Mouse (Mus musculus) liver, embryonic 15.5 days (tissue): Measurements from ENCODE around the gene Amz2. TPM values are rescaled to one million over a fixed set of nuclear protein-coding genes. Genes with fewer than 3 reads are reported as not detected.

Experiments used
- ATAC-seq: fragments of 200-750 bp; cut with Nextera tagmentation; 2 replicates; pipeline ENCODE4 v1.8.0; 2017; ENCODE audit warnings: moderate number of reproducible peaks, mild to moderate bottlenecking, moderate library complexity; ENCODE audit not compliant: insufficient read depth
- H3K27ac ChIP-seq: fragments of 300-500 bp; sonication (generic); replicated peaks from 2 replicates; pipeline ENCODE4 v1.5.1; 2015; ENCODE audit warnings: mild to moderate bottlenecking, inconsistent platforms
- H3K27me3 ChIP-seq: fragments of 300-500 bp; sonication (generic); 2 replicates; pipeline ENCODE4 v1.6.1; 2015; ENCODE audit warnings: mild to moderate bottlenecking, inconsistent platforms
- H3K36me3 ChIP-seq: fragments of 300-500 bp; sonication (generic); replicated peaks from 2 replicates; pipeline ENCODE4 v1.6.1; 2015; ENCODE audit warnings: moderate library complexity, mild to moderate bottlenecking, inconsistent platforms
- H3K4me1 ChIP-seq: fragments of 300-500 bp; sonication (generic); replicated peaks from 2 replicates; pipeline ENCODE4 v1.6.1; 2015; ENCODE audit warnings: inconsistent platforms
- H3K4me2 ChIP-seq: fragments of 300-500 bp; sonication (generic); 2 replicates; pipeline ENCODE4 v1.6.1; 2015; ENCODE audit warnings: moderate library complexity, mild to moderate bottlenecking, inconsistent platforms
- H3K4me3 ChIP-seq: fragments of 300-500 bp; sonication (generic); replicated peaks from 2 replicates; pipeline ENCODE4 v1.5.1; 2015; ENCODE audit warnings: mild to moderate bottlenecking, inconsistent platforms
- H3K9ac ChIP-seq: fragments of 300-500 bp; sonication (generic); 2 replicates; pipeline ENCODE4 v1.6.1; 2015; ENCODE audit warnings: moderate library complexity, mild to moderate bottlenecking, inconsistent platforms
- H3K9me3 ChIP-seq: fragments of 300-500 bp; sonication (generic); replicated peaks from 2 replicates; pipeline ENCODE4 v1.6.1; 2016; ENCODE audit warnings: inconsistent platforms
- WGBS: fragments of 180-500 bp; shearing (Covaris S2); methylation state at CpG from one replicate; pipeline ENCODE4 v1.1.7; 2015; ENCODE audit warnings: mixed read lengths; ENCODE audit not compliant: insufficient replicate concordance; 5-methylcytosine and 5-hydroxymethylcytosine counted together
- polyA plus RNA-seq: library from polyadenylated mRNA; unstranded; fragments of >200 nt; fragmentation: Nextera tagmentation; extraction: Ambion mirVana; gene quantifications from 2 replicates; pipeline ENCODE4 v1.2.1, GENCODE M21; 2015

Gene Amz2
- polyA plus RNA-seq, 1 experiment from 2014 or later: 11.1 TPM

- WGBS: 88% methylated on average over 4 of the region's 4 CpGs
- ATAC-seq: no peak
These were observed 3.5 kb upstream of the Amz2 start for GRCm38 (mm10) chr11:109422263-109422662.

GRCm38 (mm10) chr11:109423294-109423693 lies 2.5 kb upstream of the Amz2 start:
- no peak for ATAC-seq
- H3K27me3 ChIP-seq: no peaks in the 10 kb centered on the region
- H3K27ac ChIP-seq: no peak overlapping the region; the same call in 1 of the 2 replicates
- H3K9ac ChIP-seq: no peak overlapping the region
- no peak overlapping the region for H3K4me2 ChIP-seq
- no peaks in the 10 kb centered on the region for H3K36me3 ChIP-seq
- H3K9me3 ChIP-seq: no peaks in the 10 kb centered on the region
- H3K4me1 ChIP-seq: peaks cover 40% of the 10 kb centered on the region
- WGBS: 57% methylated on average over 1 of the region's 1 CpGs
- H3K4me3 ChIP-seq: no peak overlapping the region

More at GRCm38 (mm10) chr11:109422263-109422662, 3.5 kb upstream of the Amz2 start:
- no peak overlapping the region for H3K4me2 ChIP-seq
- no peaks in the 10 kb centered on the region for H3K36me3 ChIP-seq
- no peak overlapping the region for H3K4me3 ChIP-seq
- H3K9me3 ChIP-seq: no peaks in the 10 kb centered on the region
- peaks cover 39% of the 10 kb centered on the region for H3K4me1 ChIP-seq
- H3K27ac ChIP-seq: no peak overlapping the region
- H3K9ac ChIP-seq: no peak overlapping the region
- no peaks in the 10 kb centered on the region for H3K27me3 ChIP-seq

GRCm38 (mm10) chr11:109426272-109426586 lies 483 bp downstream of the Amz2 start:
- peaks cover 40% of the 10 kb centered on the region for H3K4me1 ChIP-seq
- H3K9ac ChIP-seq: peak overlapping the region; percentile 67
- no peaks in the 10 kb centered on the region for H3K9me3 ChIP-seq
- peaks cover 26% of the 10 kb centered on the region for H3K36me3 ChIP-seq
- H3K4me3 ChIP-seq: peak overlapping the region; percentile 77
- ATAC-seq: no peak
- H3K27ac ChIP-seq: peak overlapping the region; percentile 89
- peak overlapping the region; percentile 94 for H3K4me2 ChIP-seq
- 0% methylated on average over 11 of the region's 11 CpGs for WGBS
- no peaks in the 10 kb centered on the region for H3K27me3 ChIP-seq

- Histone ChIP-seq H3K36me3 (peaks cover 31% of the 10 kb centered on the region), H3K27me3 (no peaks in the 10 kb centered on the region), H3K4me1 (peaks cover 40% of the 10 kb centered on the region), H3K4me2 (0 out of 2 replicates have a peak overlapping the region, but pooled peaks have one; percentile 94), H3K27ac (no peak overlapping the region), H3K9ac (no peak overlapping the region), H3K4me3 (no peak overlapping the region), H3K9me3 (no peaks in the 10 kb centered on the region)
- 84% methylated on average over 5 of the region's 5 CpGs for WGBS
- ATAC-seq: no peak
These were observed 1.6 kb downstream of the Amz2 start for GRCm38 (mm10) chr11:109427353-109427752.

GRCm38 (mm10) chr11:109434233-109434798 lies 8.6 kb downstream of the Amz2 start:
- Histone ChIP-seq H3K4me2 (no peak overlapping the region), H3K36me3 (peaks cover 51% of the 10 kb centered on the region)

GRCm38 (mm10) chr11:109436889-109437288 lies 11.1 kb downstream of the Amz2 start:
- ATAC-seq: no peak
- H3K9ac ChIP-seq: no peak overlapping the region
- no peaks in the 10 kb centered on the region for H3K9me3 ChIP-seq
- 50% methylated on average over 7 of the region's 8 CpGs for WGBS
- 0 out of 2 replicates have a peak, but pooled peaks cover 5% of the 10 kb centered on the region for H3K27me3 ChIP-seq
- peaks cover 22% of the 10 kb centered on the region for H3K4me1 ChIP-seq
- no peak overlapping the region for H3K27ac ChIP-seq
- H3K36me3 ChIP-seq: peaks cover 30% of the 10 kb centered on the region
- no peak overlapping the region for H3K4me3 ChIP-seq
- no peak overlapping the region for H3K4me2 ChIP-seq

More at GRCm38 (mm10) chr11:109434233-109434798, 8.6 kb downstream of the Amz2 start:
- H3K9ac ChIP-seq: no peak overlapping the region
- H3K4me1 ChIP-seq: peaks cover 5% of the 10 kb centered on the region; the same call in 1 of the 2 replicates
- no peak for ATAC-seq
- H3K27me3 ChIP-seq: no peaks in the 10 kb centered on the region
- 73% methylated on average over 16 of the region's 16 CpGs for WGBS
- no peak overlapping the region for H3K27ac ChIP-seq
- no peak overlapping the region for H3K4me3 ChIP-seq
- no peaks in the 10 kb centered on the region for H3K9me3 ChIP-seq

GRCm38 (mm10) chr11:109439209-109439608 lies 13.5 kb downstream of the Amz2 start:
- peak overlapping the region; percentile 63 for H3K4me3 ChIP-seq
- peaks cover 32% of the 10 kb centered on the region for H3K4me1 ChIP-seq
- 29% methylated on average over 5 of the region's 5 CpGs for WGBS
- ATAC-seq: no peak
- H3K36me3 ChIP-seq: peaks cover 24% of the 10 kb centered on the region
- H3K4me2 ChIP-seq: peak overlapping the region; percentile 87
- no peaks in the 10 kb centered on the region for H3K9me3 ChIP-seq
- H3K27me3 ChIP-seq: 0 out of 2 replicates have a peak, but pooled peaks cover 5% of the 10 kb centered on the region
- no peak overlapping the region for H3K9ac ChIP-seq
- H3K27ac ChIP-seq: no peak overlapping the region

- Histone ChIP-seq H3K4me2 (peak overlapping the region; percentile 87), H3K9me3 (no peaks in the 10 kb centered on the region), H3K36me3 (peaks cover 17% of the 10 kb centered on the region), H3K9ac (peak overlapping the region; percentile 56), H3K4me1 (peaks cover 33% of the 10 kb centered on the region), H3K27me3 (0 out of 2 replicates have a peak, but pooled peaks cover 5% of the 10 kb centered on the region), H3K27ac (no peak overlapping the region; the same call in 1 of the 2 replicates), H3K4me3 (peak overlapping the region; percentile 63)
- 2% methylated on average over 32 of the region's 32 CpGs for WGBS
- ATAC-seq: peak; percentile 68
These were observed 14.1 kb downstream of the Amz2 start for GRCm38 (mm10) chr11:109439829-109440340.

GRCm38 (mm10) chr11:109440641-109441040 lies 14.9 kb downstream of the Amz2 start:
- Histone ChIP-seq H3K36me3 (peaks cover 11% of the 10 kb centered on the region; the same call in 1 of the 2 replicates), H3K27ac (no peak overlapping the region), H3K4me1 (peaks cover 39% of the 10 kb centered on the region), H3K4me3 (peak overlapping the region; percentile 63), H3K9ac (peak overlapping the region; percentile 56; the same call in 1 of the 2 replicates), H3K27me3 (0 out of 2 replicates have a peak, but pooled peaks cover 5% of the 10 kb centered on the region), H3K4me2 (peak overlapping the region; percentile 87), H3K9me3 (no peaks in the 10 kb centered on the region)
- WGBS: 46% methylated on average over 4 of the region's 4 CpGs
- ATAC-seq: 0 out of 2 replicates have a peak, but pooled peaks have one; percentile 13

- H3K36me3 ChIP-seq: 0 out of 2 replicates have a peak, but pooled peaks cover 6% of the 10 kb centered on the region
- no peak for ATAC-seq
- no peak overlapping the region for H3K27ac ChIP-seq
- 54% methylated on average over 3 of the region's 3 CpGs for WGBS
- H3K4me1 ChIP-seq: peaks cover 43% of the 10 kb centered on the region
- H3K9ac ChIP-seq: no peak overlapping the region
- H3K27me3 ChIP-seq: 0 out of 2 replicates have a peak, but pooled peaks cover 5% of the 10 kb centered on the region
- H3K4me3 ChIP-seq: no peak overlapping the region
- peak overlapping the region; percentile 87; the same call in 1 of the 2 replicates for H3K4me2 ChIP-seq
- no peaks in the 10 kb centered on the region for H3K9me3 ChIP-seq
These were observed 15.4 kb downstream of the Amz2 start for GRCm38 (mm10) chr11:109441119-109441518.

- H3K4me2 ChIP-seq: no peak overlapping the region
- H3K9me3 ChIP-seq: no peaks in the 10 kb centered on the region
- H3K36me3 ChIP-seq: no peaks in the 10 kb centered on the region
- whole genome bisulfite sequencing: 39% methylated on average over 5 of the region's 5 CpGs
- ATAC-seq: no peak
- H3K27ac ChIP-seq: no peak overlapping the region
- no peak overlapping the region for H3K9ac ChIP-seq
- H3K27me3 ChIP-seq: 0 out of 2 replicates have a peak, but pooled peaks cover 5% of the 10 kb centered on the region
- H3K4me1 ChIP-seq: peaks cover 41% of the 10 kb centered on the region
- no peak overlapping the region for H3K4me3 ChIP-seq
These were observed 16.5 kb downstream of the Amz2 start for GRCm38 (mm10) chr11:109442166-109442730.
